Mouse (Mus musculus): ENCODE results near the gene Pcsk2. TPM values are rescaled to one million over a fixed set of nuclear protein-coding genes. Genes with fewer than 3 reads are reported as not detected.

Gene Pcsk2
- polyA plus RNA-seq, 1 experiment from 2014 or later: 4.5 TPM

GRCm38 (mm10) chr2:143614775-143615174, 68.8 kb downstream of the Pcsk2 start:
- no peak for ATAC-seq (ENCODE audit: low FRiP score)
- H3K9me3 ChIP-seq (ENCODE audit: control insufficient read depth, low read length): no peaks in the 10 kb centered on the region
- H3K27ac ChIP-seq (ENCODE audit: low read depth, low read length): no peak overlapping the region
- H3K4me2 ChIP-seq (replicated peaks; ENCODE audit: low read depth, low read length): no peak overlapping the region
- no peak overlapping the region for H3K9ac ChIP-seq (ENCODE audit: low read depth, low read length)
- no peaks in the 10 kb centered on the region for H3K4me1 ChIP-seq (replicated peaks; ENCODE audit: control insufficient read depth, insufficient read depth, low read length)
- 67% methylated on average over 5 of the region's 5 CpGs for WGBS
- H3K27me3 ChIP-seq (ENCODE audit: control insufficient read depth, insufficient read depth, low read length): no peaks in the 10 kb centered on the region
- no peak overlapping the region for H3K4me3 ChIP-seq (ENCODE audit: low read depth, low read length)
- no peak for DNase-seq (ENCODE audit: low spot score)
- H3K36me3 ChIP-seq (ENCODE audit: control insufficient read depth, insufficient read depth, low read length): no peaks in the 10 kb centered on the region

GRCm38 (mm10) chr2:143620916-143621315, 75.0 kb downstream of the Pcsk2 start:
- ATAC-seq (ENCODE audit: low FRiP score) (no peak), DNase-seq (ENCODE audit: low spot score) (no peak)
- Histone ChIP-seq H3K4me1 (replicated peaks; ENCODE audit: control insufficient read depth, insufficient read depth, low read length) (no peaks in the 10 kb centered on the region), H3K27me3 (ENCODE audit: control insufficient read depth, insufficient read depth, low read length) (no peaks in the 10 kb centered on the region), H3K4me2 (replicated peaks; ENCODE audit: low read depth, low read length) (no peak overlapping the region), H3K9me3 (ENCODE audit: control insufficient read depth, low read length) (no peaks in the 10 kb centered on the region), H3K36me3 (ENCODE audit: control insufficient read depth, insufficient read depth, low read length) (no peaks in the 10 kb centered on the region), H3K4me3 (ENCODE audit: low read depth, low read length) (no peak overlapping the region), H3K9ac (ENCODE audit: low read depth, low read length) (no peak overlapping the region), H3K27ac (ENCODE audit: low read depth, low read length) (no peak overlapping the region)
- WGBS: 37% methylated on average over 3 of the region's 3 CpGs

DNA sequence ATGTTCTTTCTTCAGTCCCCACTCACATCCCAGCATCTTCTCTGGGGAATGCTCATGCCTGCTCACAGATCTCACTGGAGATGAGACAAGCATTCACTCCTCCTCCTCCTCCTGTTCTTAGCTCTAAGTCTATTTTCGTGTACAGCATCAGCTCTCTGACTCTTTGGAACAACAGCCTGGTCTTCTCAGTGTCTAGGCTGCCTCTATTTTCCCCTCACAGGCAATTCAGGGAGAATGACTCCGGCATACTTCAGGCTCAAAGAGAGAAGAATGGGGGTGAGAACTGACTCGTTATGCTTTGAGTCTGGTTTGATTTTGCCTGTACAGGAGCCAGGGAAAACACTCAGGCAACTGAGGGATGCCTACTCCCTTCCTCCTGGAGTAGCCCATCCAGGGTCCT, 78.0 kb downstream of the Pcsk2 start:
- Histone ChIP-seq H3K9me3 (ENCODE audit: control insufficient read depth, low read length) (no peaks in the 10 kb centered on the region), H3K4me2 (replicated peaks; ENCODE audit: low read depth, low read length) (no peak overlapping the region), H3K4me1 (replicated peaks; ENCODE audit: control insufficient read depth, insufficient read depth, low read length) (no peaks in the 10 kb centered on the region), H3K27ac (ENCODE audit: low read depth, low read length) (no peak overlapping the region), H3K4me3 (ENCODE audit: low read depth, low read length) (no peak overlapping the region), H3K9ac (ENCODE audit: low read depth, low read length) (no peak overlapping the region), H3K36me3 (ENCODE audit: control insufficient read depth, insufficient read depth, low read length) (no peaks in the 10 kb centered on the region), H3K27me3 (ENCODE audit: control insufficient read depth, insufficient read depth, low read length) (no peaks in the 10 kb centered on the region)
- ATAC-seq (ENCODE audit: low FRiP score): no peak
- no peak for DNase-seq (ENCODE audit: low spot score)
- 79% methylated on average over 3 of the region's 3 CpGs for WGBS

GRCm38 (mm10) chr2:143643305-143643704, 97.3 kb downstream of the Pcsk2 start:
- no peak overlapping the region for H3K27ac ChIP-seq (ENCODE audit: low read depth, low read length)
- 88% methylated on average over 1 of the region's 1 CpGs for WGBS
- no peak overlapping the region for H3K4me3 ChIP-seq (ENCODE audit: low read depth, low read length)
- H3K27me3 ChIP-seq (ENCODE audit: control insufficient read depth, insufficient read depth, low read length): no peaks in the 10 kb centered on the region
- no peaks in the 10 kb centered on the region for H3K9me3 ChIP-seq (ENCODE audit: control insufficient read depth, low read length)
- ATAC-seq (ENCODE audit: low FRiP score) (no peak), DNase-seq (ENCODE audit: low spot score) (no peak)
- no peak overlapping the region for H3K9ac ChIP-seq (ENCODE audit: low read depth, low read length)
- no peak overlapping the region for H3K4me2 ChIP-seq (replicated peaks; ENCODE audit: low read depth, low read length)
- no peaks in the 10 kb centered on the region for H3K36me3 ChIP-seq (ENCODE audit: control insufficient read depth, insufficient read depth, low read length)
- no peaks in the 10 kb centered on the region for H3K4me1 ChIP-seq (replicated peaks; ENCODE audit: control insufficient read depth, insufficient read depth, low read length)

DNA sequence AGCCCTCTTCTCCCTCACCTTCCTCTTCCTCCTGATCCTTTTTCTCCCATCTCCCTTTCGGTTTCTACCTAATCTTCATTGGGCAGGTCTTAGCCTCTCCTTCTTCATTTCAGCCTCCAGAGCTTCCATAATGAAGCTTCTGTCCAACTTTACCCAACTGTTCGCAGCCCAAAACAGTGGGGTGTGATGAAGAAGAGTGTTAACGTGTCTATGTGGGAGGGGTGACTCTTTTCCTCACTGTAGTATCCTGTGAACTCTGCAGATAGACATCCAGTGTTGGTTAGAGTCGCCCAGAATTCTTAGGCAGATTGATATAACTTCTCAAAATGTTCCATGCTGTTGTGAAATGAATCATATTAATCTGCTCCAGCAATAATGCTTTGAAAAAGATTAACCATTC, 98.4 kb downstream of the Pcsk2 start:
- Histone ChIP-seq H3K36me3 (ENCODE audit: control insufficient read depth, insufficient read depth, low read length) (no peaks in the 10 kb centered on the region), H3K4me2 (replicated peaks; ENCODE audit: low read depth, low read length) (no peak overlapping the region), H3K27me3 (ENCODE audit: control insufficient read depth, insufficient read depth, low read length) (no peaks in the 10 kb centered on the region), H3K9ac (ENCODE audit: low read depth, low read length) (no peak overlapping the region), H3K4me1 (replicated peaks; ENCODE audit: control insufficient read depth, insufficient read depth, low read length) (no peaks in the 10 kb centered on the region), H3K4me3 (ENCODE audit: low read depth, low read length) (no peak overlapping the region), H3K27ac (ENCODE audit: low read depth, low read length) (no peak overlapping the region), H3K9me3 (ENCODE audit: control insufficient read depth, low read length) (no peaks in the 10 kb centered on the region)
- WGBS: 86% methylated on average over 4 of the region's 4 CpGs
- DNase-seq (ENCODE audit: low spot score) (no peak), ATAC-seq (ENCODE audit: low FRiP score) (no peak)

- 65% methylated on average over 5 of the region's 5 CpGs for WGBS
- Histone ChIP-seq H3K9me3 (ENCODE audit: control insufficient read depth, low read length) (no peaks in the 10 kb centered on the region), H3K27me3 (ENCODE audit: control insufficient read depth, insufficient read depth, low read length) (no peaks in the 10 kb centered on the region), H3K4me3 (ENCODE audit: low read depth, low read length) (no peak overlapping the region), H3K9ac (ENCODE audit: low read depth, low read length) (no peak overlapping the region), H3K36me3 (ENCODE audit: control insufficient read depth, insufficient read depth, low read length) (no peaks in the 10 kb centered on the region), H3K27ac (ENCODE audit: low read depth, low read length) (no peak overlapping the region), H3K4me1 (replicated peaks; ENCODE audit: control insufficient read depth, insufficient read depth, low read length) (no peaks in the 10 kb centered on the region), H3K4me2 (replicated peaks; ENCODE audit: low read depth, low read length) (no peak overlapping the region)
- DNase-seq (ENCODE audit: low spot score) (no peak), ATAC-seq (ENCODE audit: low FRiP score) (no peak)
These were observed 100.0 kb downstream of the Pcsk2 start for GRCm38 (mm10) chr2:143646001-143646400.

- H3K4me3 ChIP-seq (ENCODE audit: low read depth, low read length): no peak overlapping the region
- ATAC-seq (ENCODE audit: low FRiP score): no peak
- no peaks in the 10 kb centered on the region for H3K9me3 ChIP-seq (ENCODE audit: control insufficient read depth, low read length)
- no peak overlapping the region for H3K9ac ChIP-seq (ENCODE audit: low read depth, low read length)
- H3K27ac ChIP-seq (ENCODE audit: low read depth, low read length): no peak overlapping the region
- no peak overlapping the region for H3K4me2 ChIP-seq (replicated peaks; ENCODE audit: low read depth, low read length)
- H3K36me3 ChIP-seq (ENCODE audit: control insufficient read depth, insufficient read depth, low read length): no peaks in the 10 kb centered on the region
- H3K4me1 ChIP-seq (replicated peaks; ENCODE audit: control insufficient read depth, insufficient read depth, low read length): no peaks in the 10 kb centered on the region
- 82% methylated on average over 4 of the region's 4 CpGs for WGBS
- DNase-seq (ENCODE audit: low spot score): no peak
- H3K27me3 ChIP-seq (ENCODE audit: control insufficient read depth, insufficient read depth, low read length): no peaks in the 10 kb centered on the region
These were observed 108.7 kb downstream of the Pcsk2 start for GRCm38 (mm10) chr2:143654621-143655020.

GRCm38 (mm10) chr2:143656968-143657367, 111.0 kb downstream of the Pcsk2 start:
- H3K9ac ChIP-seq (ENCODE audit: low read depth, low read length): no peak overlapping the region
- no peak overlapping the region for H3K27ac ChIP-seq (ENCODE audit: low read depth, low read length)
- H3K27me3 ChIP-seq (ENCODE audit: control insufficient read depth, insufficient read depth, low read length): no peaks in the 10 kb centered on the region
- peak; percentile 71; the same call in 1 of the 2 replicates for ATAC-seq (ENCODE audit: low FRiP score)
- H3K36me3 ChIP-seq (ENCODE audit: control insufficient read depth, insufficient read depth, low read length): no peaks in the 10 kb centered on the region
- H3K9me3 ChIP-seq (ENCODE audit: control insufficient read depth, low read length): no peaks in the 10 kb centered on the region
- H3K4me2 ChIP-seq (replicated peaks; ENCODE audit: low read depth, low read length): no peak overlapping the region
- peak; percentile 29 for DNase-seq (ENCODE audit: low spot score)
- 58% methylated on average over 4 of the region's 4 CpGs for WGBS
- H3K4me1 ChIP-seq (replicated peaks; ENCODE audit: control insufficient read depth, insufficient read depth, low read length): no peaks in the 10 kb centered on the region
- H3K4me3 ChIP-seq (ENCODE audit: low read depth, low read length): no peak overlapping the region

DNA sequence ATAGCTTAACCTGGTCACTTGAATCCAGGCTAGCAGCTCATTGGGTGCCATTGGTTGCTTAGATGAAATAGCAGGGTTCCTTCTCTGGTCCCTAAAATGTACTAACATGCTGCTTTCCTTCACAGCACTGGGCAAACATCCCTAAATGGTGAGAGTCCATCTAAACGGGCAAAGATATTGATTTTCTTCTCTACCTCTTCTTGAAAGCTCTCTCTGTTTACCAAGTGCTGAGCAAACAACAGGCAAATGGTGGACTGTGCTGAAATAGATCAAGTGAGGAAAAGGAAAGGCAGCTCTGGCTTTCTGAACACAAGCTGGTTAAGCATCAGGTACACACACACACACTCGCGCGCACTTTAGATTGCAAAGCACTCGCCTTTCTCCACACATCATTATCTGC, 120.8 kb downstream of the Pcsk2 start:
- no peak overlapping the region for H3K4me2 ChIP-seq (replicated peaks; ENCODE audit: low read depth, low read length)
- H3K36me3 ChIP-seq (ENCODE audit: control insufficient read depth, insufficient read depth, low read length): no peaks in the 10 kb centered on the region
- no peaks in the 10 kb centered on the region for H3K4me1 ChIP-seq (replicated peaks; ENCODE audit: control insufficient read depth, insufficient read depth, low read length)
- H3K4me3 ChIP-seq (ENCODE audit: low read depth, low read length): no peak overlapping the region
- H3K27me3 ChIP-seq (ENCODE audit: control insufficient read depth, insufficient read depth, low read length): no peaks in the 10 kb centered on the region
- DNase-seq (ENCODE audit: low spot score) (no peak), ATAC-seq (ENCODE audit: low FRiP score) (no peak)
- H3K9ac ChIP-seq (ENCODE audit: low read depth, low read length): no peak overlapping the region
- WGBS: 80% methylated on average over 5 of the region's 5 CpGs
- no peak overlapping the region for H3K27ac ChIP-seq (ENCODE audit: low read depth, low read length)
- no peaks in the 10 kb centered on the region for H3K9me3 ChIP-seq (ENCODE audit: control insufficient read depth, low read length)
